Mouse (Mus musculus) cerebellum, postnatal 4 days (tissue): ENCODE measurements around the gene Hsbp1.
"Not testable (repeated sequence)": the region's sequence is repeated elsewhere in the genome, so short reads cannot be mapped to it uniquely, and the experiment has no call there.

Source experiments
- DNase-seq, 2 experiments: peaks; one replicate each; pipeline ENCODE4 v3.0.0; 2022; ENCODE audit warnings: low spot score in 2 of 2, mixed read lengths in 1 of 2

Gene Hsbp1

GRCm38 (mm10) chr8:119344190-119344856 is at the start of gene Hsbp1:
Gene Hsbp1 (plus strand): TSS chr8:119344488.
- peak; percentile 85 to 95 for DNase-seq

- DNase-seq: no peak
These were observed 48.8 kb upstream of the Hsbp1 start for GRCm38 (mm10) chr8:119295477-119295876.

GRCm38 (mm10) chr8:119297752-119298151 is 46.5 kb upstream of the Hsbp1 start:
- peak in 1 of 2 experiments; percentile 60 for DNase-seq

GRCm38 (mm10) chr8:119300335-119300734 is 44.0 kb upstream of the Hsbp1 start:
- DNase-seq: no peak

- DNase-seq: peak in 1 of 2 experiments; percentile 36
These were observed 40.1 kb upstream of the Hsbp1 start for GRCm38 (mm10) chr8:119304196-119304595.

- DNase-seq: peak in 1 of 2 experiments; percentile 13
These were observed 32.9 kb upstream of the Hsbp1 start for GRCm38 (mm10) chr8:119311412-119311811.

GRCm38 (mm10) chr8:119323215-119323614 is 21.1 kb upstream of the Hsbp1 start:
- no peak for DNase-seq

GRCm38 (mm10) chr8:119339546-119339945 is 4.7 kb upstream of the Hsbp1 start:
- no peak for DNase-seq

- no peak for DNase-seq
These were observed 682 bp upstream of the Hsbp1 start for GRCm38 (mm10) chr8:119343606-119344005.

GRCm38 (mm10) chr8:119345029-119345682 is 868 bp downstream of the Hsbp1 start:
- DNase-seq: no peak

- DNase-seq: no peak
These were observed 1.4 kb downstream of the Hsbp1 start for GRCm38 (mm10) chr8:119345683-119346075.

GRCm38 (mm10) chr8:119351647-119352046 is 7.4 kb downstream of the Hsbp1 start:
- no peak for DNase-seq

- DNase-seq: no peak
These were observed 8.8 kb downstream of the Hsbp1 start for GRCm38 (mm10) chr8:119352977-119353658.

- DNase-seq: no peak
These were observed 9.4 kb downstream of the Hsbp1 start for GRCm38 (mm10) chr8:119353659-119354023.

GRCm38 (mm10) chr8:119356631-119357030 is 12.3 kb downstream of the Hsbp1 start:
- DNase-seq: not testable (repeated sequence)

GRCm38 (mm10) chr8:119358175-119358574 is 13.9 kb downstream of the Hsbp1 start:
- DNase-seq: no peak

- DNase-seq: peak in 1 of 2 experiments; percentile 72
These were observed 14.5 kb downstream of the Hsbp1 start for GRCm38 (mm10) chr8:119358836-119359235.

- no peak for DNase-seq
These were observed 16.5 kb downstream of the Hsbp1 start for GRCm38 (mm10) chr8:119360686-119361295.

GRCm38 (mm10) chr8:119374716-119375115 is 30.4 kb downstream of the Hsbp1 start:
- not testable (repeated sequence) for DNase-seq

GRCm38 (mm10) chr8:119378476-119378875 is 34.2 kb downstream of the Hsbp1 start:
- no peak for DNase-seq

- no peak for DNase-seq
These were observed 36.3 kb downstream of the Hsbp1 start for GRCm38 (mm10) chr8:119380619-119381018.

- DNase-seq: peak; percentile 63 to 78
These were observed 40.2 kb downstream of the Hsbp1 start for GRCm38 (mm10) chr8:119384478-119384877.
